Mouse (Mus musculus) neural tube, embryonic 12.5 days (tissue): ENCODE results near the gene Trim60. TPM values are rescaled to one million over a fixed set of nuclear protein-coding genes. Genes with fewer than 3 reads are reported as not detected.

Experiments used
- ATAC-seq: fragments of 200-750 bp; cut with Nextera tagmentation; 2 replicates; pipeline ENCODE4 v1.8.0; 2017; ENCODE audit warnings: low read depth, mild to moderate bottlenecking, moderate TSS enrichment, moderate library complexity; ENCODE audit not compliant: low FRiP score
- H3K27ac ChIP-seq: fragments of 300-500 bp; sonication (generic); 2 replicates; pipeline ENCODE4 v1.5.1; 2016
- H3K27me3 ChIP-seq: fragments of 300-500 bp; sonication (generic); replicated peaks from 2 replicates; pipeline ENCODE4 v1.6.1; 2016; ENCODE audit warnings: mild to moderate bottlenecking
- H3K36me3 ChIP-seq: fragments of 300-500 bp; sonication (generic); 2 replicates; pipeline ENCODE4 v1.6.1; 2016; ENCODE audit warnings: mild to moderate bottlenecking
- H3K4me1 ChIP-seq: fragments of 300-500 bp; sonication (generic); 2 replicates; pipeline ENCODE4 v1.6.1; 2016
- H3K4me2 ChIP-seq: fragments of 300-500 bp; sonication (generic); replicated peaks from 2 replicates; pipeline ENCODE4 v1.6.1; 2016; ENCODE audit warnings: mild to moderate bottlenecking
- H3K4me3 ChIP-seq: fragments of 300-500 bp; sonication (generic); 2 replicates; pipeline ENCODE4 v1.5.1; 2016
- H3K9ac ChIP-seq: fragments of 300-500 bp; sonication (generic); 2 replicates; pipeline ENCODE4 v1.6.1; 2016; ENCODE audit warnings: mild to moderate bottlenecking
- H3K9me3 ChIP-seq: fragments of 300-500 bp; sonication (generic); 2 replicates; pipeline ENCODE4 v1.6.1; 2016; ENCODE audit warnings: mild to moderate bottlenecking
- whole genome bisulfite sequencing: fragments of 180-500 bp; shearing (Covaris S2); methylation state at CpG from one replicate; pipeline ENCODE4 v1.1.7; 2016; 5-methylcytosine and 5-hydroxymethylcytosine counted together
- polyA plus RNA-seq: library from polyadenylated mRNA; unstranded; fragments of >200 nt; fragmentation: Nextera tagmentation; extraction: Ambion mirVana; gene quantifications from 2 replicates; pipeline ENCODE4 v1.2.1, GENCODE M21; 2016

The Trim60 gene
- not detected in 2 replicates for polyA plus RNA-seq

GRCm38 (mm10) chr8:65018423-65018822, at the start of gene Trim60, which contains the start of gene Trim61:
Gene Trim60 (minus strand): TSS chr8:65018584.
Gene Trim61 (minus strand): TSS chr8:65018523.
- no peaks in the 10 kb centered on the region for H3K9me3 ChIP-seq
- no peak within 1 kb of the TSS for H3K27ac ChIP-seq
- no peaks in the 10 kb centered on the region for H3K4me1 ChIP-seq
- no peak within 1 kb of the TSS for H3K4me3 ChIP-seq
- H3K9ac ChIP-seq: no peak within 1 kb of the TSS
- no peaks in the 10 kb centered on the region for H3K36me3 ChIP-seq
- H3K27me3 ChIP-seq: no peaks in the 10 kb centered on the region
- no peak for ATAC-seq
- 91% methylated on average over 8 of the region's 8 CpGs for WGBS
- H3K4me2 ChIP-seq: no peak within 1 kb of the TSS

GRCm38 (mm10) chr8:65067694-65068472, 49.5 kb upstream of the Trim60 start:
- 19% methylated on average over 10 of the region's 10 CpGs for WGBS
- no peaks in the 10 kb centered on the region for H3K36me3 ChIP-seq
- 0 out of 2 replicates have a peak, but pooled peaks cover 2% of the 10 kb centered on the region for H3K4me1 ChIP-seq
- H3K4me3 ChIP-seq: no peak overlapping the region
- ATAC-seq: peak; percentile 68
- H3K27me3 ChIP-seq: no peaks in the 10 kb centered on the region
- H3K4me2 ChIP-seq: peak overlapping the region; percentile 32; the same call in 1 of the 2 replicates
- no peaks in the 10 kb centered on the region for H3K9me3 ChIP-seq
- H3K27ac ChIP-seq: no peak overlapping the region
- no peak overlapping the region for H3K9ac ChIP-seq

- 94% methylated on average over 4 of the region's 4 CpGs for WGBS
- ATAC-seq: no peak
These were observed 48.6 kb upstream of the Trim60 start for GRCm38 (mm10) chr8:65067031-65067430.

GRCm38 (mm10) chr8:65065622-65066021, 47.2 kb upstream of the Trim60 start:
- H3K27me3 ChIP-seq: no peaks in the 10 kb centered on the region
- H3K4me1 ChIP-seq: 0 out of 2 replicates have a peak, but pooled peaks cover 2% of the 10 kb centered on the region
- no peak overlapping the region for H3K4me3 ChIP-seq
- no peak overlapping the region for H3K27ac ChIP-seq
- no peak overlapping the region for H3K4me2 ChIP-seq
- no peaks in the 10 kb centered on the region for H3K36me3 ChIP-seq
- no peak overlapping the region for H3K9ac ChIP-seq
- no peaks in the 10 kb centered on the region for H3K9me3 ChIP-seq
- WGBS: 95% methylated on average over 3 of the region's 3 CpGs
- no peak for ATAC-seq

More at GRCm38 (mm10) chr8:65067031-65067430, 48.6 kb upstream of the Trim60 start:
- Histone ChIP-seq H3K4me3 (no peak overlapping the region), H3K9ac (no peak overlapping the region), H3K4me1 (0 out of 2 replicates have a peak, but pooled peaks cover 2% of the 10 kb centered on the region), H3K9me3 (no peaks in the 10 kb centered on the region), H3K27me3 (no peaks in the 10 kb centered on the region), H3K36me3 (no peaks in the 10 kb centered on the region), H3K4me2 (no peak overlapping the region), H3K27ac (no peak overlapping the region)

- Histone ChIP-seq H3K27me3 (no peaks in the 10 kb centered on the region), H3K36me3 (no peaks in the 10 kb centered on the region), H3K9ac (no peak overlapping the region), H3K4me2 (no peak overlapping the region), H3K27ac (no peak overlapping the region), H3K9me3 (no peaks in the 10 kb centered on the region), H3K4me3 (no peak overlapping the region), H3K4me1 (0 out of 2 replicates have a peak, but pooled peaks cover 2% of the 10 kb centered on the region)
- no peak for ATAC-seq
- 34% methylated on average over 2 of the region's 2 CpGs for WGBS
These were observed 45.7 kb upstream of the Trim60 start for GRCm38 (mm10) chr8:65064071-65064470.

- Histone ChIP-seq H3K4me3 (no peak overlapping the region), H3K9ac (no peak overlapping the region), H3K4me1 (no peaks in the 10 kb centered on the region), H3K4me2 (no peak overlapping the region), H3K27ac (no peak overlapping the region), H3K27me3 (no peaks in the 10 kb centered on the region), H3K36me3 (no peaks in the 10 kb centered on the region), H3K9me3 (no peaks in the 10 kb centered on the region)
- no peak for ATAC-seq
- WGBS: 68% methylated on average over 4 of the region's 4 CpGs
These were observed 43.8 kb upstream of the Trim60 start for GRCm38 (mm10) chr8:65062195-65062594.

- 0 out of 2 replicates have a peak, but pooled peaks cover 7% of the 10 kb centered on the region for H3K4me1 ChIP-seq
- H3K27me3 ChIP-seq: no peaks in the 10 kb centered on the region
- no peak overlapping the region for H3K4me3 ChIP-seq
- no peak overlapping the region for H3K27ac ChIP-seq
- WGBS: 90% methylated on average over 4 of the region's 4 CpGs
- no peaks in the 10 kb centered on the region for H3K9me3 ChIP-seq
- no peak overlapping the region for H3K4me2 ChIP-seq
- no peak for ATAC-seq
- H3K9ac ChIP-seq: no peak overlapping the region
- H3K36me3 ChIP-seq: no peaks in the 10 kb centered on the region
These were observed 38.3 kb upstream of the Trim60 start for GRCm38 (mm10) chr8:65056722-65057121.

GRCm38 (mm10) chr8:65053968-65054367, 35.6 kb upstream of the Trim60 start:
- WGBS: 36% methylated on average over 5 of the region's 5 CpGs
- H3K4me1 ChIP-seq: 0 out of 2 replicates have a peak, but pooled peaks cover 7% of the 10 kb centered on the region
- H3K4me3 ChIP-seq: no peak overlapping the region
- H3K36me3 ChIP-seq: no peaks in the 10 kb centered on the region
- H3K4me2 ChIP-seq: no peak overlapping the region
- no peaks in the 10 kb centered on the region for H3K9me3 ChIP-seq
- no peak overlapping the region for H3K27ac ChIP-seq
- ATAC-seq: peak; percentile 48; the same call in 1 of the 2 replicates
- H3K9ac ChIP-seq: no peak overlapping the region
- H3K27me3 ChIP-seq: no peaks in the 10 kb centered on the region

GRCm38 (mm10) chr8:65053554-65053953, 35.2 kb upstream of the Trim60 start:
- 0 out of 2 replicates have a peak, but pooled peaks cover 7% of the 10 kb centered on the region for H3K4me1 ChIP-seq
- H3K9ac ChIP-seq: no peak overlapping the region
- H3K36me3 ChIP-seq: no peaks in the 10 kb centered on the region
- H3K27me3 ChIP-seq: no peaks in the 10 kb centered on the region
- no peak overlapping the region for H3K4me2 ChIP-seq
- ATAC-seq: peak; percentile 39; the same call in 1 of the 2 replicates
- H3K27ac ChIP-seq: no peak overlapping the region
- 44% methylated on average over 3 of the region's 3 CpGs for whole genome bisulfite sequencing
- H3K9me3 ChIP-seq: no peaks in the 10 kb centered on the region
- no peak overlapping the region for H3K4me3 ChIP-seq

- 86% methylated on average over 4 of the region's 4 CpGs for whole genome bisulfite sequencing
- H3K27me3 ChIP-seq: no peaks in the 10 kb centered on the region
- H3K4me3 ChIP-seq: no peak overlapping the region
- no peaks in the 10 kb centered on the region for H3K4me1 ChIP-seq
- no peaks in the 10 kb centered on the region for H3K9me3 ChIP-seq
- ATAC-seq: no peak
- no peak overlapping the region for H3K27ac ChIP-seq
- no peak overlapping the region for H3K9ac ChIP-seq
- no peak overlapping the region for H3K4me2 ChIP-seq
- no peaks in the 10 kb centered on the region for H3K36me3 ChIP-seq
These were observed 29.4 kb upstream of the Trim60 start for GRCm38 (mm10) chr8:65047801-65048200.

- H3K27ac ChIP-seq: no peak overlapping the region
- no peaks in the 10 kb centered on the region for H3K36me3 ChIP-seq
- no peaks in the 10 kb centered on the region for H3K9me3 ChIP-seq
- ATAC-seq: no peak
- H3K4me1 ChIP-seq: no peaks in the 10 kb centered on the region
- H3K9ac ChIP-seq: no peak overlapping the region
- H3K27me3 ChIP-seq: no peaks in the 10 kb centered on the region
- H3K4me2 ChIP-seq: no peak overlapping the region
- WGBS: 98% methylated on average over 4 of the region's 4 CpGs
- no peak overlapping the region for H3K4me3 ChIP-seq
These were observed 28.8 kb upstream of the Trim60 start for GRCm38 (mm10) chr8:65047193-65047592.

GRCm38 (mm10) chr8:65046565-65046964, 28.2 kb upstream of the Trim60 start:
- WGBS: 29% methylated on average over 5 of the region's 5 CpGs
- Histone ChIP-seq H3K4me3 (no peak overlapping the region), H3K27me3 (no peaks in the 10 kb centered on the region), H3K4me2 (no peak overlapping the region), H3K36me3 (no peaks in the 10 kb centered on the region), H3K4me1 (no peaks in the 10 kb centered on the region), H3K9ac (no peak overlapping the region), H3K27ac (no peak overlapping the region), H3K9me3 (no peaks in the 10 kb centered on the region)
- no peak for ATAC-seq
